Mouse (Mus musculus) olfactory bulb, adult 2 months (tissue): ENCODE results near the gene Olfr91. TPM values are rescaled to one million over a fixed set of nuclear protein-coding genes. Genes with fewer than 3 reads are reported as not detected.
"Not testable (repeated sequence)": the region's sequence is repeated elsewhere in the genome, so short reads cannot be mapped to it uniquely, and the experiment has no call there.

Source experiments
- H3K27ac ChIP-seq: fragments of 200-500 bp; 2 replicates; pipeline ENCODE4 v1.5.1; 2012; ENCODE audit warnings: low read depth, low read length; ENCODE audit not compliant: insufficient read depth
- H3K4me1 ChIP-seq: fragments of 200-500 bp; 2 replicates; pipeline ENCODE4 v1.6.1; 2012; ENCODE audit warnings: low read length; ENCODE audit not compliant: control insufficient read depth, insufficient read depth
- H3K4me3 ChIP-seq: fragments of 200-500 bp; 2 replicates; pipeline ENCODE4 v1.5.1; 2012; ENCODE audit warnings: mild to moderate bottlenecking, low read depth, low read length, moderate library complexity; ENCODE audit not compliant: insufficient read depth
- CTCF ChIP-seq: fragments of 200-500 bp; IDR thresholded peaks from 2 replicates; pipeline ENCODE4 v1.5.1; 2012; ENCODE audit warnings: low read depth, mild to moderate bottlenecking, low read length, moderate library complexity; ENCODE audit not compliant: insufficient read depth
- POLR2A ChIP-seq: fragments of 200-500 bp; IDR thresholded peaks from 2 replicates; pipeline ENCODE4 v1.6.1; 2012; ENCODE audit warnings: mild to moderate bottlenecking, low read depth, low read length, moderate library complexity; ENCODE audit not compliant: insufficient read depth
- WGBS: fragments of 180-500 bp; shearing (Covaris S2); methylation state at CpG from one replicate; pipeline ENCODE4 v1.1.7; 2018; 5-methylcytosine and 5-hydroxymethylcytosine counted together
- polyA plus RNA-seq: library from polyadenylated mRNA; stranded (reverse); fragments of >200 nt; gene quantifications from 2 replicates; pipeline ENCODE4 v1.2.4, GENCODE M21; 2012; ENCODE audit warnings: low replicate concordance; ENCODE audit not compliant: missing spikeins, insufficient read depth, insufficient read length

Olfr91 gene
- polyA plus RNA-seq = not detected in 2 replicates

GRCm38 (mm10) chr17:37098178-37098577, at the start of gene Olfr91:
TSS of gene Olfr91 (minus strand) at chr17:37098278.
- TF ChIP-seq CTCF (no peak), POLR2A (no peak)
- H3K27ac ChIP-seq = no peak within 1 kb of the TSS
- WGBS = 93% methylated on average over 1 of the region's 1 CpGs
- H3K4me3 ChIP-seq = no peak within 1 kb of the TSS
- no peaks in the 10 kb centered on the region for H3K4me1 ChIP-seq

DNA sequence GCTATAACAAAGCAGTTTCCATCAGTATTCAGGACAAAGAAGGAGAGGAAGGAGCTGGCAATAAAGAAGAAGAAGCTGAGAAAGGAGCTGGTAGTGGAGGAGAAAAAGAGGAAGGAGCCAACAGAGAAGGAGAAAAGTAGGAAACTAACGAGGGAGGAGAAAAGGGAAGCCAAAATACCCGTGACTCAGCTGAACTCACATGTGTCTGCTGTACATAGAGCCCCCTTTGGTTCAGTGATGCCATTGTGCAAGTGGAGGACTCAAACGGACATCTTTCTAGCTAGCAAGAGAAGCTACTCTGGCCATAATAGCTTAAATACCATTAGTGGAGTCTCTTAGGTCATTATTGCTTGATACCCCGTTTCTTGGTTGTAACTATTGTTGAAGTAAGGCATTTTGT, 33.3 kb upstream of the Olfr91 start:
- H3K4me3 ChIP-seq, H3K4me1 ChIP-seq, H3K27ac ChIP-seq: not testable (repeated sequence)
- 41% methylated on average over 4 of the region's 4 CpGs for WGBS

DNA sequence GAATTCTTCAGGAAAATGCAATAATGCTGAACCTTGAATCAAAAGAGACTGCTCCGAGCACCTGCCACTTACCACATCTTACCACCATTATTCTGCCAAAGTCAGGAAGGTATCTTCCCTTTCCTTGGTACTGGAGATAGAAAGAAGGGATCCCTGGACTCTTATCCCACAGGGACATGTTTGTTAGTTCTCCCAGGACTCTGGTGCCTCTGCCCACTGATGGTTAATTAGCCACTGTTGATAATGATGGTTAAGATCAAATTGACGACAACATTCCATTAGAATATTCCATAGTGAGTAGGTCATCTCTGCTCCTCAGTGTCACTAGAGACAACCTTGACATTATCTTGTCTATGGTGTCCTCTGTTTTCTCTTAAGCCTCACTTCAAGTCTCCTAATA, 21.9 kb upstream of the Olfr91 start, which contains the start of gene Olfr92:
Olfr92 (minus strand) TSS at position 101 of the 400 bp plus-strand sequence.
- WGBS = 92% methylated on average over 2 of the region's 2 CpGs
- TF ChIP-seq POLR2A = no peak
- no peak for TF ChIP-seq CTCF
- Histone ChIP-seq H3K4me3 (no peak within 1 kb of the TSS), H3K27ac (no peak within 1 kb of the TSS), H3K4me1 (no peaks in the 10 kb centered on the region)

DNA sequence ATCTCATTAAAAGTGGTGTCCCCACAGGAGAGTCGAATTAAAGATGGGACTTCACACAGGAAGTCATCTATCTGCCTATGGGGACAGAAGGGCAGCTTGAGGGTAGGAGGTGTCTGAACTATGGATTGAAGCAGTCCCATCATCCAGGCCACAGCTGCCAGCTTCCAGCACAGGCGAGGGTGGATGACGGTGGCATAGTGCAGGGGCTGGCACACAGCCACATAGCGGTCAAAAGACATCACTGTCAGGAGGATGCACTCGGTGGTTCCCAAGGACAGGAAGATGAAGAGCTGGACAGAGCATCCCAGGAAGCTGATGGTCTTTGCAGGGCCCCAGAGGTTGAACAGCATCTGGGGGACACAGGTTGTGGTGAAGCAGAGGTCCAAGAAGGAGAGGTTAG, 4.8 kb downstream of the Olfr91 start:
- Histone ChIP-seq H3K27ac (no peak overlapping the region), H3K4me1 (no peaks in the 10 kb centered on the region), H3K4me3 (no peak overlapping the region)
- TF ChIP-seq CTCF = no peak
- TF ChIP-seq POLR2A = no peak
- WGBS = 72% methylated on average over 5 of the region's 5 CpGs

- no peak for TF ChIP-seq POLR2A
- no peak for TF ChIP-seq CTCF
- H3K27ac ChIP-seq = no peak overlapping the region
- 80% methylated on average over 1 of the region's 1 CpGs for WGBS
- no peak overlapping the region for H3K4me3 ChIP-seq
- H3K4me1 ChIP-seq = no peaks in the 10 kb centered on the region
Observed at GRCm38 (mm10) chr17:37092198-37092597, 5.9 kb downstream of the Olfr91 start.

- no peak within 1 kb of the TSS for H3K27ac ChIP-seq
- TF ChIP-seq POLR2A (no peak), CTCF (no peak)
- H3K4me1 ChIP-seq = no peaks in the 10 kb centered on the region
- H3K4me3 ChIP-seq = no peak within 1 kb of the TSS
Observed at GRCm38 (mm10) chr17:37088399-37088798, 9.7 kb downstream of the Olfr91 start, which contains the start of gene Olfr90. TSS of gene Olfr90 (minus strand) at chr17:37088499.

DNA sequence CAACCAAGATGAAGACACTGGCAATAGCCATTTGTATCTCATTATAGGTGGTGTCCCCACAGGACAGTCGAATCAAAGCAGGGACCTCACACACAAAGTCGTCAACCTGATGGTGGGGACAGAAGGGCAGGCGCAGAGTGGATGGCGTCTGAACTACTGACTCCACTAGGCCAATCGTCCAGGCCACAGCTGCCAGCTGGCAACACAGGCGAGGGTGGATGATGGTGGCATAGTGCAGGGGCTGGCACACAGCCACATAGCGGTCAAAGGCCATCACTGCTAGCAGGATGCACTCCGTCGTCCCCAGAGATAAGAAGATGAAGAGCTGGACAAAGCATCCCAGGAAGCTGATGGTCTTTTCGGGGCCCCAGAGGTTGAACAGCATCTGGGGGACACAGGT, 12.5 kb downstream of the Olfr91 start:
- no peak for TF ChIP-seq POLR2A
- no peak for TF ChIP-seq CTCF
- no peaks in the 10 kb centered on the region for H3K4me1 ChIP-seq
- no peak overlapping the region for H3K4me3 ChIP-seq
- WGBS = 69% methylated on average over 10 of the region's 10 CpGs
- no peak overlapping the region for H3K27ac ChIP-seq

GRCm38 (mm10) chr17:37084632-37085031, 13.4 kb downstream of the Olfr91 start:
- WGBS = 70% methylated on average over 5 of the region's 5 CpGs
- Histone ChIP-seq H3K4me3 (no peak overlapping the region), H3K27ac (no peak overlapping the region), H3K4me1 (no peaks in the 10 kb centered on the region)
- TF ChIP-seq POLR2A = no peak
- TF ChIP-seq CTCF = no peak

- WGBS = 3% methylated on average over 8 of the region's 8 CpGs
- Histone ChIP-seq H3K27ac (no peak overlapping the region), H3K4me3 (no peak overlapping the region), H3K4me1 (peaks cover 3% of the 10 kb centered on the region; the same call in 1 of the 2 replicates)
- TF ChIP-seq POLR2A (no peak), CTCF (peak; percentile 49)
Observed at GRCm38 (mm10) chr17:37083327-37083726, 14.8 kb downstream of the Olfr91 start.

DNA sequence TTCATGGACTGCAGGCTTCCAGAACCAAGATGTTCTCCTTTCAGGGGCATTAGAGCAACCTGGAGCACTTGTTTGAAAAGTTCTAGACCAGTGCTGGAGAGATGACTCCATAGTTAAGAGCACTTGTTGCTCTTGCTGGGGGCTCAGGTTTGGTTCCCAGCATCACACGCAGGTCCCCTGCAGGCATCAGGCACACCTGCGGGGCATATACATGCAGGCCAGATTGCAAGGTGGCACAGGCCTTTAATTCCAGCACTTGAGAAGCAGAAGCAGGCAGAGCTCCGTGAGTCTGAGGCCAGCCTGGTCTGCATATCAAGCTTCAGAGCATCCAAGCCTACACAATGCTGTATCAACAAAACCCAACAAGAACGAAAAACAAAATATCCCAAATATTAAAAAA, 16.4 kb downstream of the Olfr91 start:
- Histone ChIP-seq H3K4me3 (no peak overlapping the region), H3K27ac (no peak overlapping the region), H3K4me1 (peaks cover 3% of the 10 kb centered on the region; the same call in 1 of the 2 replicates)
- TF ChIP-seq CTCF = no peak
- TF ChIP-seq POLR2A = no peak
- WGBS = 89% methylated on average over 4 of the region's 4 CpGs
